Mouse (Mus musculus) lung, adult 2 months (tissue): Measurements from ENCODE around the gene Dnah12. TPM values are rescaled to one million over a fixed set of nuclear protein-coding genes. Genes with fewer than 3 reads are reported as not detected.

Source experiments
- DNase-seq: peaks from one replicate; pipeline ENCODE4 v3.0.0; 2022
- H3K4me1 ChIP-seq: fragments of 200-500 bp; 2 replicates; pipeline ENCODE4 v1.6.1; 2011; ENCODE audit warnings: low read length; ENCODE audit not compliant: control insufficient read depth, insufficient read depth
- H3K4me3 ChIP-seq: fragments of 200-500 bp; replicated peaks from 2 replicates; pipeline ENCODE3; 2011; ENCODE audit warnings: low read depth, mild to moderate bottlenecking, control low read depth, low read length; ENCODE audit errors: extremely low read depth
- CTCF ChIP-seq: fragments of 200-500 bp; IDR thresholded peaks from 2 replicates; pipeline ENCODE4 v1.5.1; 2011; ENCODE audit warnings: mild to moderate bottlenecking, low read length, control low read depth; ENCODE audit not compliant: insufficient read depth
- POLR2A ChIP-seq: fragments of 200-500 bp; IDR thresholded peaks from 2 replicates; pipeline ENCODE4 v1.6.1; 2011; ENCODE audit warnings: low read depth, mild to moderate bottlenecking, control low read depth, low read length, borderline replicate concordance; ENCODE audit errors: extremely low read depth
- WGBS: fragments of 180-500 bp; shearing (Covaris S2); methylation state at CpG from one replicate; pipeline ENCODE4 v1.1.7; 2018; 5-methylcytosine and 5-hydroxymethylcytosine counted together
- polyA plus RNA-seq: library from polyadenylated mRNA; depleted of rRNA; stranded (reverse); fragments of >200 nt; gene quantifications from 2 replicates; pipeline ENCODE4 v1.2.3, GENCODE M21; 2012

Gene Dnah12
- polyA plus RNA-seq, 1 experiment = 1.6 TPM

DNA sequence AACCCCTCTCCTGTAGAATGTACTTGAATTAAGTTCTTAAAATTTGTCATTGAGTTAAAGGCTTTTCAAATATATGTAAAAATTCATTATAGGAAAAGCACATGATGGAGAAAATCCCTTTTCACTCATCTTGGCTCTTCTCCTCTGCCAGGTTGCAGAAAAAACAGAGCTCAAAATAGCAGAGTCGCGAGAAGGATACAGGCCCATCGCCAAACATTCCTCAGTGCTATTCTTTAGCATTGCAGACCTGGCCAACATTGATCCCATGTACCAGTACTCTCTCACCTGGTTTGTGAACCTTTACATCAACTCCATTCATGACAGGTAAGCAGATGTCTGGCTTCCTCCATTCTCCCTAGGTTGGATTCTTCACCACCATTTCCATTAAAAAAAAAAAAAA lies 165.9 kb downstream of the Dnah12 start:
- Histone ChIP-seq H3K4me1 (no peaks in the 10 kb centered on the region), H3K4me3 (no peak overlapping the region)
- TF ChIP-seq CTCF (no peak), POLR2A (no peak)
- DNase-seq = no peak
- 56% methylated on average over 3 of the region's 3 CpGs for WGBS

DNA sequence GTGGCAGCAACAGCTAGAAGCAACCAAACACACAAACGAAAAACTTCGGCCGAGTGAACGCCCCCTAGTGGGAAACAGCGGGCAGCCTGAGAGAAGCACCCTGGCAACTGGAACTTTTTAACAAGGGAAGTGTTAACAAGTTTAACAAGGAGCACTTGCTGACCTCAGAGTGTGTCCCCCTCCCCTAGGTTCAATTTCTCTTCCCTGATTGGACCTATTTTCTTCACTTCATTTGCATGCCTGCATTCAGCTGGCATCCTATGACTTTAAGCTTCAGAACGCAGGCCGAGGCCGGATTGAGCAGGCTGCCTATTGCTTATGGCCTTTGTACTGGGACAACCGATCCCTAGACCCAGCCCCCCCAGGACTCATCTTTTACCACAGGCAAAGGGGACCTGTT lies 174.3 kb downstream of the Dnah12 start:
- TF ChIP-seq POLR2A (no peak), CTCF (0 out of 2 replicates have a peak, but pooled peaks have one; percentile 4)
- no peak for DNase-seq
- no peak overlapping the region for H3K4me3 ChIP-seq
- 74% methylated on average over 9 of the region's 9 CpGs for WGBS
- no peaks in the 10 kb centered on the region for H3K4me1 ChIP-seq

DNA sequence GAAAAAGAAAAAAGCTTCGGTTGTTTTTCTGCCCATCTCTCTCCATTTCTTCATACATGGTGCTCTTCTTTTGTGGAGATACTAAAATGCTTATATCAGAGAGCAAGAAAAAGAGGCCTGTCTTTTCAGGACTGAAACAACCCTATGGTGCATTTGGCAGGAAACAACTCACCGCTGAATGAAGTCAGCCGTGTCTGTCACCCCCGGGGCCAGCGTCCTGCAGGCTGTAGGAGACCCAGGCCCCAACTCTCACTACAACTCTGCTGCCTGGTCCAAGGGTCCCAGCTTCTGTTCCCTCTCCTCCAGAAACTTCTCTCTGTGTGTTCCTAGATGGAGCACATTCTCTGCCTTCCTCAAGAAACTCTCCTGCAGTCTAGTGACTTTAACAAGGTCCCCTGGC lies 175.2 kb downstream of the Dnah12 start:
- 82% methylated on average over 5 of the region's 5 CpGs for WGBS
- Histone ChIP-seq H3K4me3 (no peak overlapping the region), H3K4me1 (no peaks in the 10 kb centered on the region)
- DNase-seq = no peak
- TF ChIP-seq CTCF = no peak
- TF ChIP-seq POLR2A = no peak

DNA sequence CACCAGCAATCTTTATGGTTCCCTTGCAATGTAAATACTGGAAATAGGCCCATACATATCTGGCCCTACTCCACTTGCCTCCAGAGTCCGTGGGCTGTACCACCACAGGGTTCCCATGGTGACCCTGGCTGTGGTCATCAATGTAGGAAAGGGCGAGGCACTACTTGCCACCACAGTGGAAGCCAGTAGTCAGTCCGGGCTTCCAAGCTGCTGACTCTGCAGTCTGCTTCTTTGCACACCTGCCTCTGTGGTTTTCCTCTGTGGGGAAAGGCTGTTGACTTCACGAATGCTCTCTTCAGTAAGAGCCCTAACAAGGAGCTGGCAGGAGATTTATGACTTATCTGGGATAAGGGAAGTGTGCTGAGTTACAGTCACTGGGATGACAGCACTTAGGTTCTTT lies 185.7 kb downstream of the Dnah12 start:
- TF ChIP-seq POLR2A (no peak), CTCF (no peak)

DNA sequence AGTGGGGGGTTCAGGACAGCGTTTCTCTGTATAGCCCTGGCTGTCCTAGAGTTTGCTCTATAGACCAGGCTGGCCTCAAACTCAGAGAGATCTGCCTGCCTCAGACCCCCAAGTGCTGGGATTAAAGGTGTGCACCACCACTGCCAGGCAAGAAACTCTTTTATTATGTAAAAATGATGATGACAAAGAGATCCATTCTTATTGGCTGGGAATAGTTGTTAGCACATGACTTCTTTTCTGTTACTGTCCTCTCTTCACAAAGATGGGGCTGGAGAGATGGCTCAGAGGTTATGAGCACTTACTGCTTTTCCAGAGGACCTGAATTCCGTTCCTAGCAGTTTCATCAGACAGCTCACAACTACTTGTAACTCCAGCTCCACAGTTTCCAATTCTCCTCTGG lies 186.9 kb downstream of the Dnah12 start:
- WGBS = 77% methylated on average over 2 of the region's 2 CpGs

More for the DNA sequence above, 185.7 kb downstream of the Dnah12 start:
- Histone ChIP-seq H3K4me3 (no peak overlapping the region), H3K4me1 (no peaks in the 10 kb centered on the region)
- no peak for DNase-seq
- 48% methylated on average over 4 of the region's 4 CpGs for WGBS

DNA sequence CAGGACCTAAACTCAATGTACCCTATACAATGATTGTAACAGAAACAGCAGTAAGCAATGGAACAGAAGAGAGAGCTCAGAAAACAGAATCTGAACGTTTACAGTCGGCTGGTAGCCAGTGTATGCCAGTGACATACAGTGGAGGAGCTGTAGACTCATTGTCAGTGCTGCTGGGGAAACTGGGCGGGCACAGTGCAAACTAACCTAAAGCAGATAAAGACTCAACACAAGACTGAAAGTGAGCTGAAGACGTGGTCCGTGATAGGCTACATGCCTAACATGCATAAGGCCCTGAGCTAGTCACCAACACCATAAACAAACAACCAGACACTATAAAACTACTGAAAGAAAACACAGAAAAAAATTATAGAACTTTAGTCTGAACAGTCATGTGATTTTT lies 188.6 kb downstream of the Dnah12 start:
- DNase-seq = no peak
- WGBS = 81% methylated on average over 5 of the region's 5 CpGs
- no peak overlapping the region for H3K4me3 ChIP-seq
- no peaks in the 10 kb centered on the region for H3K4me1 ChIP-seq
- TF ChIP-seq CTCF = no peak
- TF ChIP-seq POLR2A = no peak

More for the DNA sequence above, 186.9 kb downstream of the Dnah12 start:
- no peak for TF ChIP-seq CTCF
- TF ChIP-seq POLR2A = no peak
- Histone ChIP-seq H3K4me3 (no peak overlapping the region), H3K4me1 (no peaks in the 10 kb centered on the region)
- DNase-seq = no peak

DNA sequence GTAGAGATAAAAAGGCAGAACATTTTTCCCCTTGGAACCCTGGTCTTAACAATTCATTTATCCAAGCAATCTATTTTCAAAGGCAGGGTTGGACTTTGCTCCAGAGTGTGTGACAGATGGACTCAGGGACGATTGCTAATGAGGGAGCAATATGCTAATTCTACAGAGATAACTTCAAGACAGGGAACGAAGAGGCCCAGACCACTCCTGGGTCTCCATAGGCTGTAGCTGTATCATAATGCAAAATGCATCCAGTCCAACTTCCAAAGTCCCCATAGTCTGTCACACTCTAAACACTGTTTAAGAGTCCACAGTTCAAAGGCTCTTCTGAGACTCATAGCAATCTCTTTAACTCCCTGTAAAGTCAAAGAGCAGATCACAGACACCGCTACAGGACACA lies 194.2 kb downstream of the Dnah12 start:
- WGBS = 58% methylated on average over 3 of the region's 3 CpGs
- Histone ChIP-seq H3K4me3 (no peak overlapping the region), H3K4me1 (no peaks in the 10 kb centered on the region)
- TF ChIP-seq POLR2A = no peak
- no peak for TF ChIP-seq CTCF
- DNase-seq = no peak

DNA sequence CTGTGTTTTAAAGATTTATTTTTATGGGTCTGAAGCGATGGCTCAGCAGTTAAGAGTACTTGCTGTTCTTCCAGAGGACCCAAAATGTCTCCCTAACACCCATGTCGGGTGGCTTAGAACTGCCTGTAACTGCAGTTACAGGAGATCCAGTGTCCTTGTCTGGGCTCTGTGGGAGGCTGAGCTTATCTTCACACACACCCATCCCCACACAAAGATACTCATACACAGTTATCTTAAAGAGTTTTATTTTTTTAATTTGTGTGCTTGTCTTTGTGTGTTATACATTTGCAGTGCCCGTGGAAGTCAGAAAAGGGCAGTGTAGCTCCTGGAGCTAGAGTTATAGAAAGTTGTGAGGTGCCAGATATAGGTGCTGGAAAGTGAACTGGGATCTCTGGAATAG lies 197.7 kb downstream of the Dnah12 start:
- 87% methylated on average over 3 of the region's 3 CpGs for WGBS
- H3K4me1 ChIP-seq = no peaks in the 10 kb centered on the region
- no peak overlapping the region for H3K4me3 ChIP-seq
- DNase-seq = no peak
- no peak for TF ChIP-seq CTCF
- no peak for TF ChIP-seq POLR2A

DNA sequence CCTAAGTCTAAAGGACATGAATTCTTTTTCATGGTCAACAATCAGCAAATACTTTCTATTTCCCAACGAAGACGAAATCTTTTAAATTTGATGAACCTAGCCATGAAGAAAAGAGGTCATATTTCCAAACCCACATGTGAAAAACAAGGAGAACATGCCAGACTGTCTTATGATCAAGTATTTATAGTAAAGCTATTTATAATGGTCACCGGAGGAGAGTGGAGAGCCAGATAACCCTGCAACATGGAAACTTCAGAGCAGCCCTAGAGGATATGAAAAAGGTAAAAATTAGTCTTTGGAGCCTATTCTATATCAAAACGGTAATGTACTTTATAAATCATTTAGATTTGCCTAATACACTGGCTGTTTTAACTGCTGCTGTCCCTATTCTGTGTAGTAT lies 201.3 kb downstream of the Dnah12 start, which contains the start of gene Asb14:
TSS of gene Asb14 (plus strand) at position 166 of the 400 bp plus-strand sequence.
- 85% methylated on average over 4 of the region's 4 CpGs for WGBS
- Histone ChIP-seq H3K4me3 (no peak within 1 kb of the TSS), H3K4me1 (no peaks in the 10 kb centered on the region)
- DNase-seq = no peak
- TF ChIP-seq POLR2A (no peak), CTCF (no peak)

DNA sequence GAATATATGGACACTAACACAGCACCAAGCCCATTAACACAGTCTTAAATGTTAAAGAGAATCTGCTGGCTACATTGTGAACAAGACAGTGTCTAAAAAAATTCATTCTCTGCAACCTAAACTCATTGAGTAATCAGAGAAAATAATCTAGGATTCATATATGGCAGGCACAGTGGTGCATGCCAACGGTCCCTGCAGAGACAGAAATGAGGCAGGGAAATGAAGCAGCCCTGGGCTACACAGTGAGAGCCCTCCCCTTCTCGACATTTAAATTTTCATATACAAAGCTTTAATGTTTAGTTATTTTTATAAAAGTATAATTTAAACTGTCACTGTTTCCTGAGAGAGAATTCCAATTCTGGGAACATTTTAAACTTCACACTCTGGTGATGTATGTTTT lies 206.4 kb downstream of the Dnah12 start:
- Histone ChIP-seq H3K4me1 (no peaks in the 10 kb centered on the region), H3K4me3 (no peak overlapping the region)
- TF ChIP-seq CTCF (no peak), POLR2A (no peak)
- no peak for DNase-seq
- 83% methylated on average over 2 of the region's 2 CpGs for WGBS
